Mouse (Mus musculus): ENCODE data around the gene Tpst1.

DNA sequence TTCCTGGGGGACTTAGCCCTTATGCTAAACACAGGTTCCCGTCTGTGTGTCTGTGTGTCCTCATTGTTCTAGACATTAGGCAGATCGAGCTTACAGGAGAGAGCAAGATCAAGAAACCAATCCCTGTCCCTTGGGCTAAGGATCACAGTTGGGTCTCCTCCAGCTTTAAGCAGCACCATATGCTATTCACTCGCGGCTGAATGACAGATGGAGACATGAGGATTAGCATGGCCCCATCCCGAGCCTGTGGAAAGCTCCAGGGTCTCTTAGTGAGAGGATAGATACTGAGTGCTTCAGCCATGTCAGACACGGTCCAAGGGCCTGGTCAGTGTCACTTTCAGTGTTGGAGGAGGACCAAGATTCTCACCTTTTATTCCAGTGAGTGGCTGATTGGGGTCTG lies 22.7 kb upstream of the Tpst1 start:
- no peak for TF ChIP-seq POLR2A (IDR thresholded peaks at IDR 0.05; ENCODE audit: borderline replicate concordance, insufficient read depth, low read length)
- no peak for TF ChIP-seq CTCF (IDR thresholded peaks at IDR 0.05; ENCODE audit: borderline replicate concordance, insufficient read depth, low read depth, low read length)
